Mouse (Mus musculus) spleen, adult 2 months (tissue): ENCODE data around the gene Nmt1. TPM values are rescaled to one million over a fixed set of nuclear protein-coding genes. Genes with fewer than 3 reads are reported as not detected.

Experiments
- DNase-seq, 2 experiments: peaks; one replicate each; pipeline versions ENCODE4 v3.0.0 to v3.0.0-alpha.2; 2012 to 2021; ENCODE audit warnings: low spot score in 2 of 2, low read depth in 1 of 2
- H3K27ac ChIP-seq: fragments of 200-500 bp; 2 replicates; pipeline ENCODE4 v1.5.1; 2012; ENCODE audit warnings: low read length, inconsistent platforms; ENCODE audit not compliant: insufficient read depth
- H3K27me3 ChIP-seq: fragments of 200-500 bp; 2 replicates; pipeline ENCODE4 v1.6.1; 2012; ENCODE audit warnings: mild to moderate bottlenecking, moderate library complexity, low read length, inconsistent platforms; ENCODE audit not compliant: control insufficient read depth, insufficient read depth
- H3K36me3 ChIP-seq: fragments of 200-500 bp; 2 replicates; pipeline ENCODE4 v1.6.1; 2012; ENCODE audit warnings: mild to moderate bottlenecking, low read length, inconsistent platforms; ENCODE audit not compliant: control insufficient read depth, insufficient read depth
- H3K4me1 ChIP-seq: fragments of 200-500 bp; 2 replicates; pipeline ENCODE4 v1.6.1; 2011; ENCODE audit warnings: inconsistent platforms; ENCODE audit not compliant: control insufficient read depth, insufficient read depth, insufficient read length
- H3K4me3 ChIP-seq: fragments of 200-500 bp; 2 replicates; pipeline ENCODE4 v1.5.1; 2011; ENCODE audit warnings: mild to moderate bottlenecking, inconsistent platforms; ENCODE audit not compliant: insufficient read depth, insufficient read length; ENCODE audit errors: extremely low read depth
- CTCF ChIP-seq: fragments of 200-500 bp; IDR thresholded peaks from 2 replicates; pipeline ENCODE4 v1.5.1; 2011; ENCODE audit warnings: mild to moderate bottlenecking, inconsistent platforms; ENCODE audit not compliant: insufficient read depth, insufficient read length, insufficient replicate concordance; ENCODE audit errors: extremely low read depth
- POLR2A ChIP-seq: fragments of 200-500 bp; IDR thresholded peaks from 2 replicates; pipeline ENCODE4 v1.6.1; 2011; ENCODE audit warnings: low read depth, low read length, inconsistent platforms
- whole genome bisulfite sequencing: fragments of 180-500 bp; shearing (Covaris S2); methylation state at CpG from one replicate; pipeline ENCODE4 v1.1.7; 2018; 5-methylcytosine and 5-hydroxymethylcytosine counted together
- polyA plus RNA-seq: library from polyadenylated mRNA; depleted of rRNA; stranded (reverse); fragments of >200 nt; gene quantifications from 2 replicates; pipeline ENCODE4 v1.2.3, GENCODE M21; 2012

Nmt1 gene
- polyA plus RNA-seq, 1 experiment = 23.9 TPM

DNA sequence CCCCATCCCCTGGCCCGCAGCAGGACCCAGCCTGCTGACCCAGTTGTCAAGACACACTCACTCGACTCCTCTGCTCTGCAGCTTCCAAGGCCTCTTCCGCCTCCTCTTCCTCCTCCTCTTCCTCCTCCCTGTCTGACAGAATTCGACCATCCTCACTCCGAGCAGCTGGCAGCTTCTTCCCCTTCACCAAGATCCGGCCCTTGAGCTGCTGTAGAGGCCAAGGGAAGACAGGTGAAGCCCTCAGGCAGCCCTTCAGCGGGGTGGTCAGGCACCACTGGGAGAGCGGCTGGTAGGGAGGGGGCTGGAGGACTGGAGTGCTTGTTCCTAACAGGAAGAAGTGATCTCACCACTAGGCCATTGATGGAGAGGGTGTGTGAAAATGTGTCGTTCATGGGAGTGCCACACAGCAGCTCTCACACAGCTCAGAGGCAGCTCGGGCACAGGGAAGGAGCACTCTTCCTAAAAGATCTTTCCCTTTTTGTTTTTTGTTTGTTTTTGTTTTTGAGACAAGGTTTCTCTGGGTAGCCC is 46.9 kb downstream of the Nmt1 start:
- no peaks in the 10 kb centered on the region for H3K36me3 ChIP-seq
- no peaks in the 10 kb centered on the region for H3K27me3 ChIP-seq
- H3K27ac ChIP-seq = no peak overlapping the region
- H3K4me3 ChIP-seq = no peak overlapping the region
- no peaks in the 10 kb centered on the region for H3K4me1 ChIP-seq
- TF ChIP-seq POLR2A (no peak), CTCF (no peak)
- no peak for DNase-seq
- WGBS = 60% methylated on average over 10 of the region's 10 CpGs

- H3K36me3 ChIP-seq = no peaks in the 10 kb centered on the region
- DNase-seq = no peak
- H3K4me3 ChIP-seq = no peak overlapping the region
- H3K27me3 ChIP-seq = no peaks in the 10 kb centered on the region; the same call in 1 of the 2 replicates
- no peak for TF ChIP-seq POLR2A
- no peak for TF ChIP-seq CTCF
- H3K27ac ChIP-seq = no peak overlapping the region
- peaks cover 8% of the 10 kb centered on the region for H3K4me1 ChIP-seq
- 71% methylated on average over 7 of the region's 7 CpGs for WGBS
Measured at GRCm38 (mm10) chr11:103076010-103076409, 48.0 kb downstream of the Nmt1 start.

DNA sequence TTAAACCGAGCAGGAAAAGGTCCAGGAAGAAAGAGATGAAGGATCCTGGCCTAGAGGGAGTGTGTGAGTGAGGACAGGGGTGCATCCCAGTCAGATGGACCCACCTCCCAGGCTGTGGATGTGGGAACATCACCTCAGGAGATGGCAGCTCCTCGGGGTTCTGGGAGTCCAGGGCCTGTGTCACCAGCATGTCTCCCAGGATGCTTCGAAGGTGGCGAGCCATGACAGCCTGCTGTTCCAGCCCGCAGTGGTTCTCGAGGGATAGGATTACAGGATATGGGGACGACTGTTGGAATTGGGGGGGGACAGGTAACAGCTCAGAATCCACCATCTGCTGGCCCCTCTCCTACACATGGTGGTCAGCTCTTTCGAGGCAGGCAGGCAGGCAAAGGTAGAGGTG is 48.6 kb downstream of the Nmt1 start:
- H3K27me3 ChIP-seq = no peaks in the 10 kb centered on the region; the same call in 1 of the 2 replicates
- H3K4me1 ChIP-seq = peaks cover 8% of the 10 kb centered on the region
- H3K36me3 ChIP-seq = no peaks in the 10 kb centered on the region
- TF ChIP-seq CTCF (no peak), POLR2A (no peak)
- no peak for DNase-seq
- 91% methylated on average over 8 of the region's 8 CpGs for WGBS
- no peak overlapping the region for H3K27ac ChIP-seq
- H3K4me3 ChIP-seq = no peak overlapping the region

- no peak overlapping the region for H3K4me3 ChIP-seq
- H3K27me3 ChIP-seq = no peaks in the 10 kb centered on the region; the same call in 1 of the 2 replicates
- DNase-seq = no peak
- 96% methylated on average over 11 of the region's 11 CpGs for WGBS
- TF ChIP-seq CTCF (no peak), POLR2A (no peak)
- H3K4me1 ChIP-seq = peaks cover 8% of the 10 kb centered on the region
- H3K27ac ChIP-seq = no peak overlapping the region
- H3K36me3 ChIP-seq = no peaks in the 10 kb centered on the region
Measured at GRCm38 (mm10) chr11:103078131-103078530, 50.1 kb downstream of the Nmt1 start.

GRCm38 (mm10) chr11:103080323-103081091 is 52.5 kb downstream of the Nmt1 start:
- H3K27me3 ChIP-seq = no peaks in the 10 kb centered on the region; the same call in 1 of the 2 replicates
- no peak overlapping the region for H3K27ac ChIP-seq
- 11% methylated on average over 43 of the region's 43 CpGs for WGBS
- TF ChIP-seq CTCF (peak; percentile 30; the same call in 1 of the 2 replicates), POLR2A (no peak)
- no peaks in the 10 kb centered on the region for H3K36me3 ChIP-seq
- no peak for DNase-seq
- H3K4me3 ChIP-seq = peak overlapping the region; percentile 44; the same call in 1 of the 2 replicates
- H3K4me1 ChIP-seq = peaks cover 8% of the 10 kb centered on the region

DNA sequence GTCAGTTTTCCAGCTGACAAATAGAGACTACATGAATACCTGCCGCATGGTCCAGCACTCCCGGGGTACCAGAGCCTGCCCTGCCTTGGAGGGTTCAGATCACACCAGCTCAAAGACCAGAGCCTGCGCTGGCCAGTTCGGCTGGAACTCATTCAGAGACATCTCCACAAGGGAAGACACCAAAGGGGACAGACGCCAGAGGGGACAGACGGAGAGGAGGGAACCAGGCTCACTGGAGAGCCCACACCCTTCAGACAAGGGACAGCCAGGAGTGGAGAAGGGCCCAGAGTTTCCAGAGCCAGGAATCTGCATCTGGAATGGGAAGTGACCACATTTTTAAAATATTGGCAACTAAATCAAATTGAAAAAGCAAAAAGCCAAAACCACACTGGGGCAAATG is 53.6 kb downstream of the Nmt1 start:
- no peak for DNase-seq
- no peaks in the 10 kb centered on the region for H3K36me3 ChIP-seq
- WGBS = 91% methylated on average over 6 of the region's 6 CpGs
- H3K27ac ChIP-seq = no peak overlapping the region
- H3K4me1 ChIP-seq = peaks cover 8% of the 10 kb centered on the region
- no peak overlapping the region for H3K4me3 ChIP-seq
- H3K27me3 ChIP-seq = no peaks in the 10 kb centered on the region; the same call in 1 of the 2 replicates
- TF ChIP-seq CTCF (no peak), POLR2A (no peak)

DNA sequence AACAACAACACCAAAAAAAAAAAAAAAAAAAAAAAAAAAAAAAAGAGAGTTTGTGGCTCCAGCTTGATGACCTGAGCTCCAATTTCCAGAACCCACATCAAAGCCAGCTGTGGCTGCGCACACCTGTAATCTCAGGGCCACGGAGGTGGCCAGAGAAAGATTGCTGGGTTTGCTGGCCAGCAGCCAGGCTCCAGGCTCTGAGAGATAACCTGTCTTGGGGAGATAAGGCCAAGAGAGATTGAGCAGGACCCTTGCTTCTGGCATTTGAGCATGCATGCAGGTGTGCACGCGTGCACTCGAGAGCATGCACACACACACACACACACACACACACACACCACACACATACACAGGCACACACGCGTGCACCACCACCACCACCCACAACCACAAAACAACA is 65.3 kb downstream of the Nmt1 start:
- 55% methylated on average over 7 of the region's 7 CpGs for WGBS
- Histone ChIP-seq H3K36me3 (no peaks in the 10 kb centered on the region), H3K27me3 (no peaks in the 10 kb centered on the region), H3K4me3 (no peak overlapping the region), H3K27ac (no peak overlapping the region), H3K4me1 (peaks cover 13% of the 10 kb centered on the region; the same call in 1 of the 2 replicates)
- no peak for DNase-seq
- TF ChIP-seq POLR2A (no peak), CTCF (no peak)
